Mouse (Mus musculus): ENCODE measurements around the gene Jdp2. TPM values are rescaled to one million over a fixed set of nuclear protein-coding genes. Genes with fewer than 3 reads are reported as not detected.
A peak's percentile ranks its signal among the peaks of the same experiment; 100 is the strongest.

Gene Jdp2
- total RNA-seq, 2 experiments from 2014 or later = 22.5 to 30.5 TPM

GRCm38 (mm10) chr12:85599478-85600152, 788 bp downstream of the Jdp2 start:
- peak; percentile 42 for ATAC-seq (replicated peaks; ENCODE audit: poor library complexity, severe bottlenecking)

GRCm38 (mm10) chr12:85600637-85601036, 1.8 kb downstream of the Jdp2 start:
- no peak for ATAC-seq (replicated peaks; ENCODE audit: poor library complexity, severe bottlenecking)

GRCm38 (mm10) chr12:85601531-85601930, 2.7 kb downstream of the Jdp2 start:
- ATAC-seq (replicated peaks; ENCODE audit: poor library complexity, severe bottlenecking) = no peak

DNA sequence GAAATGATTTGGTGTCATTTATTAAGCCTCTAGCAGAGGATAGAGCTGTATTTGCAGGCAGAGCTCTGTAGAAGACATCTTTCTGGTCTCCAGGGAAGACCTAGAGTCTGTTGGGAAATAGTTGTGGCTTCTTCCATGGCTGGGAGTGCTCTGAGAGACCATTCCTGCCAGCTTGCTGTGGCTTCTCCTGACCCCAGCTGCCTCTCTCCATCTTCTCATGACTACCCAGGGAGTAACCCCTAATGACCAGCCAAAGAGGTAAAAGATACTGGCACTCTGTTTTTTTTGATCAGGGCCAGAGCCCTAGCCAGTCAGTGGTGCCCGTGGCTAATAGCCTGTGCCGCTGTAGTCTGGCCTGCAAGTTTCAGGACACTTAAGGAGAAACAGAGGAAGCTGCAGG, 3.3 kb downstream of the Jdp2 start:
- no peak for ATAC-seq (replicated peaks; ENCODE audit: poor library complexity, severe bottlenecking)

DNA sequence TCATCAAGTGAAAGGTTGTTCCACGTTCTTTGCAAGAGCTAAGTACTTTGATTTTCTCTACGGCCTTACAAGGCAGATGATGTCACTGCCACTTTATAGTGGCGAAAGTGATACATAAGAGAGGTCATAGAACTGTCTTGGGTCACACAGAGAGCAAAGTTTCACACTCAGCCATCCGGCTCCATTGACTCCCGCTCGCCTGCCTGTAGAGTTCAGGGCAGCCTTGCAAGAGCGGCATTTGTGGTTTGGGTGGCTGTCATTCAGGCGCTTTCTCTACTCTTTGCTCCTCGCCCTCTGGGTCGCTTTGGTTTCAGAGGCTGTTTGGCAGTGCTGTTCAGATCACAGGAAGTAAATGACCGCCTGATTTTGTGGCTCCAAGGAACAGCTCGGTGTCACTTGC, 4.0 kb downstream of the Jdp2 start:
- peak; percentile 5; the same call in 1 of the 2 replicates for ATAC-seq (replicated peaks; ENCODE audit: poor library complexity, severe bottlenecking)

DNA sequence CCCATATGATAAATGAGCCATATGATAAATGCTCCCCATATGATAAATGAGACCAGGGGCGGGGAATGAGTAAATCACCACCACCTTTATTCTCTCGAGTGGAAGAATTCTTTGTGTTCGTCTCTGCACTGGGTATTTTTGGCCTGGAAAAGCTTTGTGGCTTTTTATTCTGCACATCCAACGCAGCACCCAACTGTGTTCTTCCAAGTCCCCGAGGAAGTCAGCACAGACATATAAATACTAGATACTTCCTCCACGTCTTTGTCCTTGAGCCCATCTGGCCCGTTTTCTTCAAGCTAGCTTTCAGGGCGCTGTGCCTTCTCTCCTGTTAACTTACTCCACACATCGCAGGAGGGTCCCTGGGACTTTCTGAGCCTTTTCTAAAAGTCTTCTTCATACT, 4.9 kb downstream of the Jdp2 start:
- ATAC-seq (replicated peaks; ENCODE audit: poor library complexity, severe bottlenecking) = no peak

DNA sequence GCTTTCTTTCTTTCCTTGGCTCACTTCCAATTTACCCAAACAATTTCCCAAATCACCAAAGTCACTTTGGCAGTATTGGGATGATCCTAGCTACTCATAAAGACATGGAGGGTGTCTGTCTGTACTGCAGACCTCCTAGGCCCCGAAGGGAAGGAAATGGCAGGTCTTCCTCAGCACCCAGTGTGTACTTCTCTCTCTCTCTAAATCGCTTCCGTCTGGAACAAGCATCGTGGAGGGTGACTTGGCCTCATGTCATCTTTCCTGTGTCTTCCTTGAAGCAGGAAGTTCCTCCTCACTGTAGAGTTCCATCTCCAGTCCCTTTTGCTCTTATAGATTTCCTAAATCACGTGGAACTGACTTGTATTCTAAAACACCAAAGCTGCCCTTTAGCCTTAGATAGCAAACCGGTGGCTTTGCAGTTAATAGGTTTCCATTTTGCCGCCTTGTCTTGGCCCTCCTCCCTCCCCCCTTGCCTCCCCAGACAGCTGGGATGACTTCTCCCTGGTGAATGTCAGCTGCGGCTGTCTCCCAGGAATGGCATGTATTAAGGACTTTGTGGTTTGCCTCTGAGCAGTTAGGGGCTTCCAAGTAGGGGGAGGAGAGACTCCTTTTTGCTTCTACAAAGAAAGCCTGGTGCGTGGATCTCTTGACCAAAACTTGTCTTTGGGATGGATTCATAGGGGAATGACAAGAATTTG, 5.6 kb downstream of the Jdp2 start:
- ATAC-seq (replicated peaks; ENCODE audit: poor library complexity, severe bottlenecking) = no peak

DNA sequence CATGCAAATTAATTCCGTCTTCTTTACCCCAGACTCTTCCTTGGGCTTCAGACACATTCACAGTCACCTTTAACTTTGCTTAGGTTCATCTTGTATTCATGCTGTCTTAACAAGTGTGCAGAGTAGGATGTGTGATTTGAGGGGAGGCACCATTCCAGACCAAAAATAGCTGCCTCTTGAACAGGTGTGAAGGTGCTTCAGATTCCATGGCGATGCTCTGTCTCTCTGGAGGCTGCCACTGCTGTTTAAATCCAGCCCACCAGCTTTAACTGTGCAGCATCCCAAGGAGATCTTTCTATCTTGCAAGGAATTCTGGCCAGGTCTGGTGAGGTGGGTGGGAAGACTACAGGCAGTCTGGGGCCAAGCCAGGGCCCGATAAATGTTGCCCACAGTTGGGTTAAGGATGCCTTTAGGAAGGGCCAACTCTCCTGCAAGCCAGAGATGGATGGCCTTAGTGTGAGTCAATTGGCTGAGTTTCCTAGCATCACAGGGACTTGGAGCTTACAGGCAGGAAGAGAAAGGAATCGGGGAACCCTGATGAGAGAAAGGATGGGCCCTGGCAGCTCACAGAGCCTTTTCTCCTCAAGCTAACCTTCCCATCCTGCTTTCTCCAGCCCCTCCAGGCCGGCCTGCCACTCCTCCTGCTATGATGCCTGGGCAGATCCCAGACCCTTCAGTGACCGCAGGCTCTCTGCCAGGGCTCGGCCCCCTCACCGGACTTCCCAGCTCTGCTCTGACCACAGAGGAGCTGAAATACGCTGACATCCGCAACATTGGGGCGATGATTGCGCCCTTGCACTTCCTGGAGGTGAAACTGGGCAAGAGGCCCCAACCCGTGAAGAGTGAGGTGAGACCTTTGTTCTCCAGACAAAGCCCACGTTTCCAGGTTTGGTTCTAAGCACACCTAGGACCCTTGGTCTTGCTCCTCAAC, 9.0 kb downstream of the Jdp2 start:
- ATAC-seq (replicated peaks; ENCODE audit: poor library complexity, severe bottlenecking) = peak; percentile 68

DNA sequence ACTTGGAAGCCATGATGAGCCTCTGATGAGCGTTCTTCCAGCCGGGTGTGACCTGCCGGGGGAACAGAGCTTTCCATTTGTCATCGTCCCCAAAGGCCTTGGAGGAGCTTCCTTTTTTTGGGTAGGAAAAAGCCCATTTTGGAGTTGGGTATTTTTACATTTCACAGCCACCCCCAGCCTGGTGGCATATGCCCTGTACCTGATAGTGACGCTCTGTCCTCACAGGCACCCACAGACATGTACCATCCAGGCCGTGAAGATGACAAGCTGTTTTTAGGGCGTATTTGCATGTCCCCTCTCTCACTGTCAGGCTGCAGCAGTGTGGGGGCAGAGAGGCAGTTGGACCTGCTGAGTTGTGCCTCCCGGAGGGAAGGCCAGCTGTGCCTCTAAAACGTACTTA, 11.3 kb downstream of the Jdp2 start:
- ATAC-seq (replicated peaks; ENCODE audit: poor library complexity, severe bottlenecking) = no peak

GRCm38 (mm10) chr12:85614090-85614489, 15.3 kb downstream of the Jdp2 start:
- ATAC-seq (replicated peaks; ENCODE audit: poor library complexity, severe bottlenecking) = no peak

GRCm38 (mm10) chr12:85615486-85615885, 16.7 kb downstream of the Jdp2 start:
- ATAC-seq (replicated peaks; ENCODE audit: poor library complexity, severe bottlenecking) = no peak

- no peak for ATAC-seq (replicated peaks; ENCODE audit: poor library complexity, severe bottlenecking)
Observed at GRCm38 (mm10) chr12:85617885-85618284, 19.1 kb downstream of the Jdp2 start.

DNA sequence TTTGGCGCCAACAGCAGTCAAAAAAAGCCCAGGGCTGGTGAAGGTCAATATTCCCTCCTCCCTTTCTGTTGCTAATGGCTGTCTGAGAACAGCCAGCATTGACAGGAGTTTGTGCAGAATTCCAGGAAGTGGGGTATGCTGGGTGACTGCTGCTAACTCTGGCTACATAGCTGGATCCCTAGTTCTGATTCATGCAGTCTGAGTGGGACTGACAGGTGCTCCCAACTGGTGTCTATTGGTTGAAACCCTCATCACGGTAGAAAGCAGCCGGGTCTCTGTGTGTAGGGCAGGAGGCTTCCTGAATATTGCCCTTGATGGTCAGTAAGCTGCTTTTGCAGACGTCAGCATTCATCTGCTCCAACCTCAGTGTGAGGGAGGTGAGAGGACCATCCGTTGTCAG, 19.6 kb downstream of the Jdp2 start:
- no peak for ATAC-seq (replicated peaks; ENCODE audit: poor library complexity, severe bottlenecking)

GRCm38 (mm10) chr12:85619283-85619897, 20.6 kb downstream of the Jdp2 start:
- ATAC-seq (replicated peaks; ENCODE audit: poor library complexity, severe bottlenecking) = no peak

DNA sequence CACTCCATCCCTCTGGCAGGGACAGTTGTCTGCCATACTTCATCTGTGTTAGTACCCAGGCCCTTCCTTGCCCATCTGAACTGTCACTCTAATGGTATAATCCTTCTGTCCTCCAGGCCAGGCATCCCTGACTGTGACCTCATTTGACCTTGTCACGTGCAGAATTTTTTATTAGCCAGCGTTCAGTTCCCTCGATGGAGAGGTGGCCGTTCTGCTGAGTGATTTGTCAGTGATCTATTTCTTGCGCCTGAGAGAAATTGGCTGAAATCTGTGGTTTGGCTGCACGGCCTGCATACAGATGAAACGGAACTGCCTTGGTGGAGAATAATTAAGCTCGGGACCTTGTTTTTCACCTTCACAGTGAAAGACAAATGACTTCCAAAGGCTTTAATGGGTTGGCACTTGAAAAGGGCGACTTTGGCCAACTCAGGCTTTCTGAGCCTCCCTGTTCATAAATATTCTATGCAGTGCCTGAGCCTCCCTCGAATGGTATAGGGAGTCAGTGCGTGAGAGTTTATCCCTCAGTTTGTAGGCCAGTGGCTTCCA, 21.1 kb downstream of the Jdp2 start:
- ATAC-seq (replicated peaks; ENCODE audit: poor library complexity, severe bottlenecking) = no peak

GRCm38 (mm10) chr12:85621027-85621426, 22.2 kb downstream of the Jdp2 start:
- ATAC-seq (replicated peaks; ENCODE audit: poor library complexity, severe bottlenecking) = no peak

- ATAC-seq (replicated peaks; ENCODE audit: poor library complexity, severe bottlenecking) = no peak
Observed at GRCm38 (mm10) chr12:85621673-85622072, 22.8 kb downstream of the Jdp2 start.

- no peak for ATAC-seq (replicated peaks; ENCODE audit: poor library complexity, severe bottlenecking)
Observed at GRCm38 (mm10) chr12:85623711-85624110, 24.9 kb downstream of the Jdp2 start.

- peak; percentile 36; the same call in 1 of the 2 replicates for ATAC-seq (replicated peaks; ENCODE audit: poor library complexity, severe bottlenecking)
Observed at GRCm38 (mm10) chr12:85624652-85625051, 25.8 kb downstream of the Jdp2 start.

DNA sequence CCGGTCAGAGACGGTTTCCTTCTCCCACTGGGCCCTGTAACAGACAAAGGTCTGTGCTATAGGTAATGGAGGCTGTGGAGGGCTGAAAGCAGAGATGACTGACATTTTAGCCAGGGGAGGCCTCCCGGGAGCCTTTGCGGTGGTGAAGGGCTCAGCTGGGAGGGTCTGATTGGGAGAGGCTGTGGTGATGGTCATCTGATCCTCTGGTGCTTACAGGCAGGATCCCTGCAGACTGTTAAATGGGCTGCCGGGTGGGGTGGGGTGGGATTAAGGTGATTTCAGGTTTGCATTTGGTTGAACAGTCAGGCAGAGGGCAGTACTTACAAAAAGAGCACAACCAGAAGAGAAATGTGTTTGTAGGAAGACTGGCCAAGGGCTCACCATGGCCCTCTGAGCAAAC, 27.0 kb downstream of the Jdp2 start:
- ATAC-seq (replicated peaks; ENCODE audit: poor library complexity, severe bottlenecking) = no peak
